11 mouse cellular contexts compared by ENCODE assay signal in genomic region chr9:76168355-76168754, GRCm38 (mm10). TPM values are rescaled to one million over a fixed set of nuclear protein-coding genes. Genes with fewer than 3 reads are reported as not detected.
A peak's percentile ranks its signal among the peaks of the same experiment; 100 is the strongest.
DNase-seq lines count a peak whose midpoint lies in the region; ATAC-seq lines count a peak whose summit lies in the region.
"Had no signal": no experiment of that assay in that cellular context is flagged by ENCODE, and none has a peak within 500 bp of the region (broad histone marks: within the 10 kb centered on the region; RNA-seq: fewer than 3 reads in every experiment).

No protein-coding gene starts in this region.

- H3K27me3 ChIP-seq in intestine, embryonic 15.5 days (replicated peaks) = no peaks in the 10 kb centered on the region

- no peaks in the 10 kb centered on the region for H3K4me1 ChIP-seq in intestine, embryonic 15.5 days (replicated peaks)

- no peak overlapping the region for H3K27ac ChIP-seq in intestine, embryonic 15.5 days

- peak; percentile 13 to 27 for DNase-seq in cerebellum, postnatal 14 days
- no peak for DNase-seq in cerebellum, adult 11 months
- peak; percentile 14 for DNase-seq in layer of hippocampus, adult 11-12 months (ENCODE audit: low spot score)
- no peak for DNase-seq in layer of hippocampus, adult 8-10 months (ENCODE audit: low spot score in 2 of 2)
- peak; percentile 17 for DNase-seq in urinary bladder, postnatal 25 days (ENCODE audit: low spot score)
- no peak for DNase-seq in urinary bladder, adult 2 months (ENCODE audit: low spot score)
- DNase-seq in mesoderm, embryonic 11.5 days (ENCODE audit: low read depth, low spot score) = peak; percentile 5

- no peak overlapping the region for H3K9ac ChIP-seq in intestine, embryonic 15.5 days

- WGBS in intestine, embryonic 15.5 days = 35% methylated on average over 3 of the region's 3 CpGs

- ATAC-seq in intestine, embryonic 15.5 days = no peak

- no peak overlapping the region for H3K4me2 ChIP-seq in intestine, embryonic 15.5 days (replicated peaks)
- H3K4me2 ChIP-seq: midbrain, embryonic 11.5 days had no signal

- H3K36me3 ChIP-seq in intestine, embryonic 15.5 days = no peaks in the 10 kb centered on the region

- no peak overlapping the region for H3K4me3 ChIP-seq in intestine, embryonic 15.5 days (replicated peaks)

- H3K9me3 ChIP-seq in intestine, embryonic 15.5 days = no peaks in the 10 kb centered on the region

RNA-seq across cellular contexts. Expression of gene Gfral, which starts 45.1 kb away (rescaled TPM):
- total RNA-seq in layer of hippocampus, adult 8-10 months (2022) = under 1 TPM in 1 of 4 experiments, not detected in 3; 0.17 TPM
- polyA plus RNA-seq in urinary bladder, adult 2 months (2012; rRNA removed) = not detected in 2 replicates
- polyA plus RNA-seq in intestine, embryonic 15.5 days (2015; fragmentation: Nextera tagmentation; extraction: Ambion mirVana) = not detected in 2 replicates
- total RNA-seq: granulocyte monocyte progenitor cell, adult 5-6 weeks; neutrophil, adult 5-6 weeks had no signal
- polyA plus RNA-seq: midbrain, embryonic 11.5 days had no signal

Comparison
In these comparisons a context has a peak if more than half of its experiments do, and no peak if none do; other contexts are left out.
1. DNase-seq: peak in cerebellum, postnatal 14 days (2 of 2), layer of hippocampus, adult 11-12 months (single experiment), urinary bladder, postnatal 25 days (single experiment) and mesoderm, embryonic 11.5 days (single experiment); none in cerebellum, adult 11 months (single experiment), layer of hippocampus, adult 8-10 months (0 of 2) and urinary bladder, adult 2 months (single experiment).